ENCODE assay signal across 16 mouse cellular contexts in the genomic region with DNA sequence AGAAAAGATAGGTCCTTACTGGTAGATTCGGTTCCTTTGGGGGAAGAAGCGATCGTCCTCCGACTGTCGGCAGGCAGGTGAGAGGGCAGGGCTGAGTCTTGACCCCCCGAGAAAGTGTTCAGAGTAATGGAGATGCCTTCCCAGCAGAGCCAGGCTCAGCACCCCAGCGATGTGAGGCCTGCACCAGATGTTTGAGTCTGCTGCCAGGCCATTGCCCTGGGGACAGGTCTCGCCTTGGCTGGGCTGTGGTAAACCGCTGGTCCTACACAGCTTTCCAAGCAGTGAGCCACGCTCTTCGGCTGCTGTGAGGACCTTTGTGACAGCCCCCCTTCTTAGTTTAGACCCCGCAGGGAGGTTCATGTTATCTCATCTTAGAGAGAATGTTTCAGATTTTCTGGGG. TPM values are rescaled to one million over a fixed set of nuclear protein-coding genes. Genes with fewer than 3 reads are reported as not detected.
A peak's percentile ranks its signal among the peaks of the same experiment; 100 is the strongest.
DNase-seq lines count a peak whose midpoint lies in the region; ATAC-seq and TF ChIP-seq lines count a peak whose summit lies in the region.
"Had no signal": no experiment of that assay in that cellular context is flagged by ENCODE, and none has a peak within 500 bp of the region (broad histone marks: within the 10 kb centered on the region; RNA-seq: fewer than 3 reads in every experiment).

No protein-coding gene starts in this region.

- H3K9ac ChIP-seq in heart, adult 2 months (ENCODE audit: low read depth, low read length): no peak overlapping the region
- H3K9ac ChIP-seq in heart, embryonic 11.5 days (ENCODE audit: low read depth, low read length): no peak overlapping the region
- H3K9ac ChIP-seq: heart, embryonic 13.5 days; hindbrain, embryonic 12.5 days; liver, embryonic 14.5 days; midbrain, embryonic 13.5 days had no signal

- TF ChIP-seq POLR2A in heart, adult 2 months (IDR thresholded peaks at IDR 0.05; ENCODE audit: insufficient read depth, low read depth, low read length): no peak

- H3K27ac ChIP-seq in heart, adult 2 months: no peak overlapping the region
- no peak overlapping the region for H3K27ac ChIP-seq in heart, embryonic 11.5 days (ENCODE audit: low read depth, low read length)
- H3K27ac ChIP-seq: heart, embryonic 13.5 days; hindbrain, embryonic 12.5 days; liver, embryonic 14.5 days; midbrain, embryonic 13.5 days had no signal

- no peak for ATAC-seq in heart, embryonic 11.5 days (replicated peaks; ENCODE audit: insufficient number of reproducible peaks, low FRiP score, low TSS enrichment)
- ATAC-seq: inflammation-experienced regulatory T-cells, adult 6 months; midbrain, embryonic 13.5 days had no signal

- no peak overlapping the region for H3K4me3 ChIP-seq in heart, adult 2 months
- H3K4me3 ChIP-seq in heart, embryonic 11.5 days (ENCODE audit: low read depth, low read length): no peak overlapping the region
- H3K4me3 ChIP-seq: heart, embryonic 13.5 days; hindbrain, embryonic 12.5 days; midbrain, embryonic 13.5 days had no signal

- no peaks in the 10 kb centered on the region for H3K79me2 ChIP-seq in heart, adult 2 months (replicated peaks; ENCODE audit: control insufficient read depth, insufficient read depth, low read length)

- no peak for TF ChIP-seq EP300 in heart, adult 2 months (IDR thresholded peaks at IDR 0.05; ENCODE audit: insufficient read depth, low read depth, low read length)

- peak; percentile 62 to 72 for DNase-seq in heart, adult 2 months
- peak; percentile 71 for DNase-seq in gastrocnemius, postnatal 10 days
- peak; percentile 59 to 69 for DNase-seq in heart, postnatal 14 days
- DNase-seq in layer of hippocampus, postnatal 25 days (ENCODE audit: extremely low spot score in 1 of 2, low spot score in 1 of 2): no peak
- DNase-seq in kidney, postnatal 25 days: no peak
- no peak for DNase-seq in embryo, embryonic 11 days
- DNase-seq: kidney, adult 9 months; thymus, adult 18-20 months had no signal

- H3K4me2 ChIP-seq in heart, embryonic 11.5 days: no peak overlapping the region
- H3K4me2 ChIP-seq: heart, embryonic 13.5 days; hindbrain, embryonic 12.5 days; midbrain, embryonic 13.5 days had no signal

- H3K9me3 ChIP-seq in heart, embryonic 11.5 days (replicated peaks; ENCODE audit: control insufficient read depth, low read length): no peaks in the 10 kb centered on the region
- H3K9me3 ChIP-seq: heart, embryonic 13.5 days; hindbrain, embryonic 12.5 days; midbrain, embryonic 13.5 days had no signal

- intact Hi-C loops in heart, adult 2 months (cut with DNase I): no loop called here
- intact Hi-C loops in heart, postnatal 14 days (cut with DNase I): no loop called here

- H3K36me3 ChIP-seq in heart, adult 2 months (ENCODE audit: control insufficient read depth, insufficient read depth, low read length): no peaks in the 10 kb centered on the region
- H3K36me3 ChIP-seq in heart, embryonic 11.5 days (ENCODE audit: control insufficient read depth, insufficient read depth, low read length): no peaks in the 10 kb centered on the region
- H3K36me3 ChIP-seq: heart, embryonic 13.5 days; hindbrain, embryonic 12.5 days; midbrain, embryonic 13.5 days had no signal

- H3K27me3 ChIP-seq in heart, adult 2 months (ENCODE audit: control insufficient read depth, insufficient read depth, low read length): peaks cover 2% of the 10 kb centered on the region
- peaks cover 19% of the 10 kb centered on the region for H3K27me3 ChIP-seq in heart, embryonic 11.5 days (ENCODE audit: control insufficient read depth, insufficient read depth, low read length)

- no peaks in the 10 kb centered on the region for H3K4me1 ChIP-seq in heart, adult 2 months (ENCODE audit: control insufficient read depth, insufficient read depth, low read length)
- no peaks in the 10 kb centered on the region; the same call in 1 of the 2 replicates for H3K4me1 ChIP-seq in heart, embryonic 11.5 days (ENCODE audit: control insufficient read depth, insufficient read depth, low read length)

- 79% methylated on average over 12 of the region's 12 CpGs for WGBS in heart, adult 2 months
- WGBS in heart, embryonic 11.5 days (ENCODE audit: insufficient replicate concordance): 81% methylated on average over 12 of the region's 12 CpGs

- TF ChIP-seq CTCF in heart, adult 2 months (IDR thresholded peaks at IDR 0.05): no peak

RNA-seq across cellular contexts. Expression of a gene that starts 4.8 kb away (rescaled TPM):
- total RNA-seq in heart, adult 2 months (2021): not detected
- 0.14 TPM in 1 of 2 replicates, not detected in the other for polyA plus RNA-seq in heart, adult 2 months (2012; rRNA removed)
- 0.30 and 0.49 TPM in 2 replicates for polyA plus RNA-seq in heart, embryonic 11.5 days (2014; fragmentation: Nextera tagmentation; extraction: Ambion mirVana)
- 1 to 10 TPM; 1.9 to 2.2 TPM for total RNA-seq in gastrocnemius, postnatal 10 days (2021)
- under 1 TPM; 0.62 to 0.63 TPM for total RNA-seq in heart, postnatal 14 days (2021)
- total RNA-seq in layer of hippocampus, postnatal 25 days (2021): 1 to 10 TPM; 5.7 to 9.5 TPM
- polyA plus RNA-seq: C2C12; inflammation-experienced regulatory T-cells, adult 6 months; small intestine, adult 2 months had no signal

RNA-seq across cellular contexts. Expression of a gene that starts 28.5 kb away (rescaled TPM):
- 10 to 100 TPM in 1 of 2 experiments, 1 to 10 TPM in 1; 9.0 to 10.2 TPM for total RNA-seq in heart, adult 2 months (2021)
- 7.8 and 11.1 TPM in 2 replicates for polyA plus RNA-seq in heart, adult 2 months (2012; rRNA removed)
- polyA plus RNA-seq in heart, embryonic 11.5 days (2014; fragmentation: Nextera tagmentation; extraction: Ambion mirVana): 15.8 and 18.6 TPM in 2 replicates
- total RNA-seq in gastrocnemius, postnatal 10 days (2021): 10 to 100 TPM; 14.5 to 16.9 TPM
- 10 to 100 TPM; 11.8 to 12.2 TPM for total RNA-seq in heart, postnatal 14 days (2021)
- 10 to 100 TPM; 24.0 to 27.1 TPM for total RNA-seq in layer of hippocampus, postnatal 25 days (2021)

Comparison
In these comparisons a context has a peak if more than half of its experiments do, and no peak if none do; other contexts are left out.
1. DNase-seq: peak in heart, adult 2 months (2 of 2), gastrocnemius, postnatal 10 days (single experiment) and heart, postnatal 14 days (2 of 2); none in layer of hippocampus, postnatal 25 days (0 of 2), kidney, postnatal 25 days (0 of 2) and embryo, embryonic 11 days (single experiment).